Mouse (Mus musculus) cerebellum, adult 2 months (tissue): ENCODE results near the gene Zfp821.

Experiments used
- CTCF ChIP-seq: fragments of 200-500 bp; IDR thresholded peaks from 2 replicates; pipeline ENCODE4 v1.5.1; 2011; ENCODE audit warnings: low read depth, mild to moderate bottlenecking, control low read depth, low read length, moderate library complexity, borderline replicate concordance; ENCODE audit not compliant: insufficient read depth
- POLR2A ChIP-seq: fragments of 200-500 bp; IDR thresholded peaks from 2 replicates; pipeline ENCODE4 v1.6.1; 2011; ENCODE audit warnings: low read length, control low read depth, borderline replicate concordance; ENCODE audit not compliant: insufficient read depth

DNA sequence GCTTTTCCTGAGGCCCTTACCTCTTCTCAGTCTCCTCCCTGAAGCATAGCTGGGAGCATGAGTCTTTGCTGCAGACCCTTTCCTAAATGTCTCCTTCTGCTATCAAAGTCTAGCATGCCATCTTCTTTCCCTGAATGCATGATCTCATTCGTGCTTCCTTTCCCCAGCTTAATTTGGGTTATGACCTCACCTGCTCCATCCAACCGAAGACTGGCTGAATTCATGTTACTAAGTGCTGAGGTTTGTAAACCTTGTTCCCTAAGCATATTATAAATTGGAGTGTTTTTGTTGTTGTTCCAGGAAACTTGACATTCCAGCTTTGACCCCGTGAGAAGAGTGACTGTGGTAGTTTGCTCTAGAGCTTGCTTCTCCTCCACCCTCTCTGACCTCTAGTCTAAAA is 28.7 kb downstream of the Zfp821 start:
- no peak for TF ChIP-seq POLR2A
- TF ChIP-seq CTCF, result no peak
